Mouse (Mus musculus): ENCODE results near the gene Ddn. TPM values are rescaled to one million over a fixed set of nuclear protein-coding genes. Genes with fewer than 3 reads are reported as not detected.

The Ddn gene
- polyA plus RNA-seq, 1 experiment, result not detected

GRCm38 (mm10) chr15:98805324-98806040 lies 3.8 kb downstream of the Ddn start:
- Histone ChIP-seq H3K4me3 (ENCODE audit: low read depth, low read length) (peak overlapping the region; percentile 54), H3K36me3 (ENCODE audit: control insufficient read depth, insufficient read depth, low read length) (no peaks in the 10 kb centered on the region), H3K27ac (ENCODE audit: insufficient read depth, low read depth, low read length) (no peak overlapping the region), H3K4me1 (ENCODE audit: control insufficient read depth, insufficient read depth, insufficient read length, low read length) (peaks cover 31% of the 10 kb centered on the region), H3K27me3 (ENCODE audit: control insufficient read depth, insufficient read depth, low read length) (peaks cover 44% of the 10 kb centered on the region)
- 3% methylated on average over 64 of the region's 64 CpGs for WGBS
- TF ChIP-seq CTCF (IDR thresholded peaks at IDR 0.05; ENCODE audit: extremely low read depth, insufficient read length, insufficient replicate concordance, low read depth, low read length) (peak; percentile 59), POLR2A (IDR thresholded peaks at IDR 0.05; ENCODE audit: low read depth, low read length) (no peak)

GRCm38 (mm10) chr15:98804054-98804453 lies 5.2 kb downstream of the Ddn start:
- Histone ChIP-seq H3K4me3 (ENCODE audit: low read depth, low read length) (peak overlapping the region; percentile 29), H3K27me3 (ENCODE audit: control insufficient read depth, insufficient read depth, low read length) (peaks cover 41% of the 10 kb centered on the region)
- TF ChIP-seq CTCF (IDR thresholded peaks at IDR 0.05; ENCODE audit: extremely low read depth, insufficient read length, insufficient replicate concordance, low read depth, low read length), result peak; percentile 74
- no peak for TF ChIP-seq POLR2A (IDR thresholded peaks at IDR 0.05; ENCODE audit: low read depth, low read length)

GRCm38 (mm10) chr15:98802926-98803325 lies 6.4 kb downstream of the Ddn start:
- peaks cover 37% of the 10 kb centered on the region for H3K27me3 ChIP-seq (ENCODE audit: control insufficient read depth, insufficient read depth, low read length)
- 10% methylated on average over 8 of the region's 8 CpGs for WGBS
- TF ChIP-seq POLR2A (IDR thresholded peaks at IDR 0.05; ENCODE audit: low read depth, low read length) (peak; percentile 20; the same call in 1 of the 2 replicates), CTCF (IDR thresholded peaks at IDR 0.05; ENCODE audit: extremely low read depth, insufficient read length, insufficient replicate concordance, low read depth, low read length) (no peak)
- peak overlapping the region; percentile 23 for H3K4me3 ChIP-seq (ENCODE audit: low read depth, low read length)
- peaks cover 28% of the 10 kb centered on the region for H3K4me1 ChIP-seq (ENCODE audit: control insufficient read depth, insufficient read depth, insufficient read length, low read length)
- H3K27ac ChIP-seq (ENCODE audit: insufficient read depth, low read depth, low read length), result peak overlapping the region; percentile 92
- H3K36me3 ChIP-seq (ENCODE audit: control insufficient read depth, insufficient read depth, low read length), result no peaks in the 10 kb centered on the region

More at GRCm38 (mm10) chr15:98804054-98804453, 5.2 kb downstream of the Ddn start:
- WGBS, result 1% methylated on average over 32 of the region's 32 CpGs
- Histone ChIP-seq H3K27ac (ENCODE audit: insufficient read depth, low read depth, low read length) (no peak overlapping the region), H3K4me1 (ENCODE audit: control insufficient read depth, insufficient read depth, insufficient read length, low read length) (peaks cover 31% of the 10 kb centered on the region), H3K36me3 (ENCODE audit: control insufficient read depth, insufficient read depth, low read length) (no peaks in the 10 kb centered on the region)

GRCm38 (mm10) chr15:98799396-98799795 lies 9.9 kb downstream of the Ddn start:
- Histone ChIP-seq H3K4me3 (ENCODE audit: low read depth, low read length) (no peak overlapping the region), H3K27me3 (ENCODE audit: control insufficient read depth, insufficient read depth, low read length) (peaks cover 24% of the 10 kb centered on the region), H3K36me3 (ENCODE audit: control insufficient read depth, insufficient read depth, low read length) (no peaks in the 10 kb centered on the region), H3K4me1 (ENCODE audit: control insufficient read depth, insufficient read depth, insufficient read length, low read length) (peaks cover 10% of the 10 kb centered on the region), H3K27ac (ENCODE audit: insufficient read depth, low read depth, low read length) (no peak overlapping the region)
- TF ChIP-seq POLR2A (IDR thresholded peaks at IDR 0.05; ENCODE audit: low read depth, low read length), result no peak
- peak; percentile 94; the same call in 1 of the 2 replicates for TF ChIP-seq CTCF (IDR thresholded peaks at IDR 0.05; ENCODE audit: extremely low read depth, insufficient read length, insufficient replicate concordance, low read depth, low read length)
- WGBS, result 13% methylated on average over 12 of the region's 12 CpGs

GRCm38 (mm10) chr15:98798903-98799302 lies 10.4 kb downstream of the Ddn start:
- peaks cover 10% of the 10 kb centered on the region for H3K4me1 ChIP-seq (ENCODE audit: control insufficient read depth, insufficient read depth, insufficient read length, low read length)
- TF ChIP-seq POLR2A (IDR thresholded peaks at IDR 0.05; ENCODE audit: low read depth, low read length) (no peak), CTCF (IDR thresholded peaks at IDR 0.05; ENCODE audit: extremely low read depth, insufficient read length, insufficient replicate concordance, low read depth, low read length) (no peak)
- no peaks in the 10 kb centered on the region for H3K36me3 ChIP-seq (ENCODE audit: control insufficient read depth, insufficient read depth, low read length)
- H3K4me3 ChIP-seq (ENCODE audit: low read depth, low read length), result no peak overlapping the region
- WGBS, result 73% methylated on average over 3 of the region's 3 CpGs
- H3K27me3 ChIP-seq (ENCODE audit: control insufficient read depth, insufficient read depth, low read length), result peaks cover 26% of the 10 kb centered on the region
- no peak overlapping the region for H3K27ac ChIP-seq (ENCODE audit: insufficient read depth, low read depth, low read length)

GRCm38 (mm10) chr15:98797835-98798492 lies 11.3 kb downstream of the Ddn start:
- Histone ChIP-seq H3K27me3 (ENCODE audit: control insufficient read depth, insufficient read depth, low read length) (peaks cover 35% of the 10 kb centered on the region), H3K27ac (ENCODE audit: insufficient read depth, low read depth, low read length) (no peak overlapping the region), H3K4me3 (ENCODE audit: low read depth, low read length) (no peak overlapping the region), H3K36me3 (ENCODE audit: control insufficient read depth, insufficient read depth, low read length) (no peaks in the 10 kb centered on the region), H3K4me1 (ENCODE audit: control insufficient read depth, insufficient read depth, insufficient read length, low read length) (peaks cover 3% of the 10 kb centered on the region; the same call in 1 of the 2 replicates)
- TF ChIP-seq CTCF (IDR thresholded peaks at IDR 0.05; ENCODE audit: extremely low read depth, insufficient read length, insufficient replicate concordance, low read depth, low read length) (no peak), POLR2A (IDR thresholded peaks at IDR 0.05; ENCODE audit: low read depth, low read length) (no peak)
- 24% methylated on average over 28 of the region's 28 CpGs for WGBS
